8 mouse cellular contexts compared by ENCODE assay signal in the genomic region with DNA sequence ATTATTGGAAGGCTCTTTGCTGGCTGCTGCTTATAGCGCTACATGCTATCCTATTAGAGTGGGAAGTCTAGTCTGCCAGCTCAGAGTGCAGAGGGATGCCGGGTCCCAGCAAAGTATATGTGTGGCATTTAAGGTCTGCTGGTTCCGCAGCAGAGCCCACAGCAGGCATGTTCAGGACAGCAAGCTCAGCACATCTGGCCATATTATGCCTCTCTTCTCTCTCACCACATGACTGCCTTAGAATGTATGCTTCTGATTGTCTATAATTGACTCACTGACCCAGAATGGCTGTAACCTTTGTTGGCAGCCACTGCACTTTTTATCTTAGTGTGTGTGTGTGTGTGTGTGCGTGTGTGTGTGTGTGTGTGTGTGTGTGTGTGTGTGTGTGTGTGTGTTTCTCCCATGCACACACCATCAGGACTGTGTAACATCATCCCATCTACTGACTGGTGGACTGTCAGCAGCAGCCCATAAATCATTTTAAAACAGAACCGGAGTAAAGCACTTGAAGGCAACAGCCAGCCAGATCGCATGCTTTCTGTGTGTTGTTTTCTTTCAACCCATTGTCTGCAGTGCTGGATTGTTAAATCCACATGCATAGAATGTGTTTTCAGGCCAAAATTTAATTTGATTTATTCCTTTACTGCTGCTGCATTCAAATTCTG.
DNase-seq lines count a peak whose midpoint lies in the region; ATAC-seq and TF ChIP-seq lines count a peak whose summit lies in the region.
"Had no signal": no experiment of that assay in that cellular context is flagged by ENCODE, and none has a peak within 500 bp of the region (broad histone marks: within the 10 kb centered on the region; RNA-seq: fewer than 3 reads in every experiment).

No protein-coding gene starts in this region.

- DNase-seq in lung, postnatal 36 days: no peak
- DNase-seq in limb, embryonic 14.5 days (ENCODE audit: low spot score): peak; percentile 51
- DNase-seq in adrenal gland, postnatal 36 days: no peak
- DNase-seq in layer of hippocampus, postnatal 14 days (ENCODE audit: low spot score in 2 of 2): no peak
- DNase-seq: gastrocnemius, postnatal 14 days had no signal

- ATAC-seq in lung, embryonic 16.5 days (ENCODE audit: low read depth): peak; percentile 77
- ATAC-seq in forebrain, embryonic 15.5 days (replicated peaks): peak; percentile 63; the same call in 1 of the 2 replicates
- peak; percentile 69; the same call in 1 of the 2 replicates for ATAC-seq in limb, embryonic 14.5 days (ENCODE audit: low FRiP score, low read depth)
- peak; percentile 56; the same call in 1 of the 2 replicates for ATAC-seq in stomach, embryonic 16.5 days (ENCODE audit: insufficient read depth, low FRiP score)

- H3K36me3 ChIP-seq in lung, embryonic 16.5 days (ENCODE audit: control insufficient read depth, insufficient read depth, low read length): no peaks in the 10 kb centered on the region
- H3K36me3 ChIP-seq in forebrain, embryonic 15.5 days: no peaks in the 10 kb centered on the region
- no peaks in the 10 kb centered on the region for H3K36me3 ChIP-seq in limb, embryonic 14.5 days (ENCODE audit: control insufficient read depth, insufficient read depth, low read length)
- no peaks in the 10 kb centered on the region for H3K36me3 ChIP-seq in stomach, embryonic 16.5 days (ENCODE audit: control insufficient read depth, insufficient read depth, low read length)

- no peak for TF ChIP-seq POLR2A in limb, embryonic 14.5 days (IDR thresholded peaks at IDR 0.05; ENCODE audit: borderline replicate concordance, extremely low read depth, insufficient read depth, insufficient read length)

- H3K27me3 ChIP-seq in lung, embryonic 16.5 days (ENCODE audit: control insufficient read depth, insufficient read depth, low read depth, low read length): no peaks in the 10 kb centered on the region
- H3K27me3 ChIP-seq in forebrain, embryonic 15.5 days: no peaks in the 10 kb centered on the region
- H3K27me3 ChIP-seq in limb, embryonic 14.5 days (ENCODE audit: control insufficient read depth, insufficient read depth, low read length): no peaks in the 10 kb centered on the region
- no peaks in the 10 kb centered on the region for H3K27me3 ChIP-seq in stomach, embryonic 16.5 days (ENCODE audit: control insufficient read depth, insufficient read depth, low read length)

- H3K27ac ChIP-seq in lung, embryonic 16.5 days (ENCODE audit: low read length): peak overlapping the region; percentile 51
- H3K27ac ChIP-seq in forebrain, embryonic 15.5 days (replicated peaks): no peak overlapping the region
- peak overlapping the region; percentile 30; the same call in 1 of the 2 replicates for H3K27ac ChIP-seq in limb, embryonic 14.5 days (replicated peaks; ENCODE audit: low read depth, low read length)
- H3K27ac ChIP-seq in stomach, embryonic 16.5 days (ENCODE audit: low read length): peak overlapping the region; percentile 70

- 43% methylated on average over 6 of the region's 6 CpGs for WGBS in lung, embryonic 16.5 days
- 45% methylated on average over 6 of the region's 6 CpGs for WGBS in forebrain, embryonic 15.5 days
- WGBS in limb, embryonic 14.5 days: 25% methylated on average over 5 of the region's 6 CpGs
- 36% methylated on average over 6 of the region's 6 CpGs for WGBS in stomach, embryonic 16.5 days

- no peak overlapping the region for H3K4me3 ChIP-seq in lung, embryonic 16.5 days (ENCODE audit: low read length)
- H3K4me3 ChIP-seq in forebrain, embryonic 15.5 days: no peak overlapping the region
- no peak overlapping the region for H3K4me3 ChIP-seq in limb, embryonic 14.5 days (replicated peaks; ENCODE audit: low read length)
- H3K4me3 ChIP-seq in stomach, embryonic 16.5 days (replicated peaks; ENCODE audit: low read length): no peak overlapping the region

- no peak overlapping the region for H3K4me2 ChIP-seq in lung, embryonic 16.5 days (ENCODE audit: low read depth, low read length)
- H3K4me2 ChIP-seq in forebrain, embryonic 15.5 days (replicated peaks): no peak overlapping the region
- H3K4me2 ChIP-seq in limb, embryonic 14.5 days (replicated peaks; ENCODE audit: low read depth, low read length, severe bottlenecking): no peak overlapping the region
- no peak overlapping the region for H3K4me2 ChIP-seq in stomach, embryonic 16.5 days (ENCODE audit: low read depth, low read length)

- peaks cover 20% of the 10 kb centered on the region for H3K4me1 ChIP-seq in lung, embryonic 16.5 days (replicated peaks; ENCODE audit: control insufficient read depth, insufficient read depth, low read length)
- peaks cover 14% of the 10 kb centered on the region for H3K4me1 ChIP-seq in forebrain, embryonic 15.5 days
- peaks cover 50% of the 10 kb centered on the region for H3K4me1 ChIP-seq in limb, embryonic 14.5 days (ENCODE audit: control insufficient read depth, insufficient read depth, low read length)
- H3K4me1 ChIP-seq in stomach, embryonic 16.5 days (ENCODE audit: control insufficient read depth, insufficient read depth, low read length): peaks cover 14% of the 10 kb centered on the region

- no peak overlapping the region for H3K9ac ChIP-seq in lung, embryonic 16.5 days (ENCODE audit: low read length)
- H3K9ac ChIP-seq in forebrain, embryonic 15.5 days (replicated peaks): no peak overlapping the region
- H3K9ac ChIP-seq in limb, embryonic 14.5 days (ENCODE audit: low read depth, low read length, severe bottlenecking): no peak overlapping the region
- no peak overlapping the region for H3K9ac ChIP-seq in stomach, embryonic 16.5 days (ENCODE audit: low read length)

- H3K9me3 ChIP-seq in lung, embryonic 16.5 days (ENCODE audit: control insufficient read depth, low read length): no peaks in the 10 kb centered on the region
- no peaks in the 10 kb centered on the region for H3K9me3 ChIP-seq in forebrain, embryonic 15.5 days
- no peaks in the 10 kb centered on the region for H3K9me3 ChIP-seq in limb, embryonic 14.5 days (ENCODE audit: control insufficient read depth, low read length)
- no peaks in the 10 kb centered on the region for H3K9me3 ChIP-seq in stomach, embryonic 16.5 days (replicated peaks; ENCODE audit: control insufficient read depth, low read length)
